Mouse (Mus musculus) lung, embryonic 16.5 days (tissue): ENCODE measurements around the gene Tfpi. TPM values are rescaled to one million over a fixed set of nuclear protein-coding genes. Genes with fewer than 3 reads are reported as not detected.
"Not testable (repeated sequence)": the region's sequence is repeated elsewhere in the genome, so short reads cannot be mapped to it uniquely, and the experiment has no call there.

ENCODE experiments used
- ATAC-seq: fragments of 200-750 bp; cut with Nextera tagmentation; 2 replicates; pipeline ENCODE4 v1.8.0; 2017; ENCODE audit warnings: low read depth, mild to moderate bottlenecking, moderate library complexity
- H3K27ac ChIP-seq: fragments of 300-500 bp; sonication (generic); 2 replicates; pipeline ENCODE4 v1.5.1; 2014; ENCODE audit warnings: mild to moderate bottlenecking, control low read depth, low read length
- H3K27me3 ChIP-seq: fragments of 300-500 bp; sonication (generic); 2 replicates; pipeline ENCODE4 v1.6.1; 2014; ENCODE audit warnings: low read depth, low read length, mixed read lengths; ENCODE audit not compliant: control insufficient read depth, insufficient read depth
- H3K36me3 ChIP-seq: fragments of 300-500 bp; sonication (generic); 2 replicates; pipeline ENCODE4 v1.6.1; 2014; ENCODE audit warnings: low read length; ENCODE audit not compliant: control insufficient read depth, insufficient read depth
- H3K4me1 ChIP-seq: fragments of 300-500 bp; sonication (generic); replicated peaks from 2 replicates; pipeline ENCODE4 v1.6.1; 2014; ENCODE audit warnings: low read length, mixed read lengths; ENCODE audit not compliant: control insufficient read depth, insufficient read depth
- H3K4me2 ChIP-seq: fragments of 300-500 bp; sonication (generic); 2 replicates; pipeline ENCODE4 v1.6.1; 2014; ENCODE audit warnings: low read depth, low read length, control low read depth
- H3K4me3 ChIP-seq: fragments of 300-500 bp; sonication (generic); 2 replicates; pipeline ENCODE4 v1.5.1; 2014; ENCODE audit warnings: mild to moderate bottlenecking, low read length, control low read depth
- H3K9ac ChIP-seq: fragments of 300-500 bp; sonication (generic); 2 replicates; pipeline ENCODE4 v1.6.1; 2014; ENCODE audit warnings: low read length, control low read depth
- H3K9me3 ChIP-seq: fragments of 300-500 bp; sonication (generic); 2 replicates; pipeline ENCODE4 v1.6.1; 2016; ENCODE audit warnings: low read length; ENCODE audit not compliant: control insufficient read depth
- WGBS: fragments of 180-500 bp; shearing (Covaris S2); extraction: QIAGEN DNeasy Blood & Tissue Kit; methylation state at CpG from one replicate; pipeline ENCODE4 v1.1.7; 2014; 5-methylcytosine and 5-hydroxymethylcytosine counted together
- polyA plus RNA-seq: library from polyadenylated mRNA; unstranded; fragments of >200 nt; fragmentation: Nextera tagmentation; extraction: Ambion mirVana; gene quantifications from 2 replicates; pipeline ENCODE4 v1.2.1, GENCODE M21; 2015

Tfpi gene
- polyA plus RNA-seq, 1 experiment from 2014 or later = 64.9 TPM

DNA sequence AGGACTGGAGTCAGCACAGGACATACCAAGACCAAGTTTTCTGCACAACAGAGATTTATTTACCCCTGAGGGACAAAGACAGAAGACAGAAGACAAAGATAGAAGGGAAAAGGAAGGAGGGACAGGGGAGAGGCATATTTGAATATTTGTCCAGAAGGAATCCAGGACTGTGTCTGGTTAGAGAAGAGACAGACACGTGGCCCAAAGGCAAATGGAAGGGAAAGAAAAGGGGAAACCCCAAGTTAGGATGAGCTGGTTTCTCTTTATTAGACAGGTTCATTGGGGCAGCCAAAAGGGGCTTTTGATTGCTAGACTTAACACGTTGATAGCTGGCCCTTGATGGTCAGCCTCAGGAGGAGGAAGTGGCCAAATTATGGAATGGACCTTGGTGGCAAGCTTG lies 34.9 kb upstream of the Tfpi start:
- WGBS = 54% methylated on average over 2 of the region's 2 CpGs
- ATAC-seq = no peak

DNA sequence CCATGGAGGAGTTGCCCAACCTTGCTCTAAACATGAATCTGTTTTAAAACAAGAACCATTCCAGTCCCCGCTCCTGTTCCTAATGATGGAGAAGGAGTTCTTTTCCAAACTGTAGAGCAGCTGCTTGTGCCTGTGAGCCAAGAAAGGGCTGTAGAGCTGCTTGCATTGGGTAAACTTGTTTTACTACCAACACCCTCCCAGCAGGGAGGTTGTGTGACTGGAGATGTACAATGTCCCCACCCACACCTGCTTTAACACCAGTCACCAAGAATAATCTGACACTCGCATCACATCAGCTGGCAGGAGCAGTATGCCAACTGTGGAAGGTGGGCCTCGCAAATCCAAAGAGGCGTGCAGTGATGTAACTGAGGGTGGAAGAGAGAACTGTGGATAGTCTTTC lies 34.5 kb upstream of the Tfpi start:
- Histone ChIP-seq H3K27me3 (no peaks in the 10 kb centered on the region), H3K36me3 (no peaks in the 10 kb centered on the region), H3K9me3 (no peaks in the 10 kb centered on the region), H3K4me3 (no peak overlapping the region), H3K27ac (no peak overlapping the region), H3K9ac (no peak overlapping the region), H3K4me1 (0 out of 2 replicates have a peak, but pooled peaks cover 3% of the 10 kb centered on the region), H3K4me2 (no peak overlapping the region)
- ATAC-seq = no peak
- 87% methylated on average over 4 of the region's 4 CpGs for WGBS

More for the DNA sequence above, 34.9 kb upstream of the Tfpi start:
- Histone ChIP-seq H3K9ac (no peak overlapping the region), H3K36me3 (no peaks in the 10 kb centered on the region), H3K4me1 (0 out of 2 replicates have a peak, but pooled peaks cover 3% of the 10 kb centered on the region), H3K9me3 (no peaks in the 10 kb centered on the region), H3K4me2 (no peak overlapping the region), H3K27me3 (no peaks in the 10 kb centered on the region), H3K4me3 (no peak overlapping the region), H3K27ac (no peak overlapping the region)

DNA sequence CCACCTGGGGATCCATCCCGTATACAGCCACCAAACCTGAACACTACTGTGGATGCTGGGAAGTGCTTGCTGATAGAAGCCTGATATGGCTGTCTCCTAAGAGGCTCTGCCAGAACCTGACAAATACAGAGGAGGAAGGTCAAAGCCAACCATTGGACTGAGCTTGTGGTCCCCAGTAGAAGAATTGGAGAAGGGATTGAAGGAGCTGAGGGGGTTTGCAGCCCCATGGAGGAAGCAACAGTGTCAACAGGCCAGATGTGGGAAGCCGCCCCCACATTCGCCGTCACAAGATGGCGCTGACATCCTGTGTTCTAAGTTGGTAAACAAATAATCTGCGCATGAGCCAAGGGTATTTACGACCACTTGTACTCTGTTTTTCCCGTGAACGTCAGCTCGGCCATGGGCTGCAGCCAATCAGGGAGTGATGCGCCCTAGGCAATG lies 28.4 kb upstream of the Tfpi start:
- H3K27ac ChIP-seq, H3K27me3 ChIP-seq, H3K4me3 ChIP-seq, H3K36me3 ChIP-seq, H3K9me3 ChIP-seq, H3K4me1 ChIP-seq: not testable (repeated sequence)
- Histone ChIP-seq H3K4me2 (peak overlapping the region; percentile 11; the same call in 1 of the 2 replicates), H3K9ac (0 out of 2 replicates have a peak overlapping the region, but pooled peaks have one; percentile 4)
- WGBS = 31% methylated on average over 5 of the region's 11 CpGs
- peak; percentile 65; the same call in 1 of the 2 replicates for ATAC-seq

DNA sequence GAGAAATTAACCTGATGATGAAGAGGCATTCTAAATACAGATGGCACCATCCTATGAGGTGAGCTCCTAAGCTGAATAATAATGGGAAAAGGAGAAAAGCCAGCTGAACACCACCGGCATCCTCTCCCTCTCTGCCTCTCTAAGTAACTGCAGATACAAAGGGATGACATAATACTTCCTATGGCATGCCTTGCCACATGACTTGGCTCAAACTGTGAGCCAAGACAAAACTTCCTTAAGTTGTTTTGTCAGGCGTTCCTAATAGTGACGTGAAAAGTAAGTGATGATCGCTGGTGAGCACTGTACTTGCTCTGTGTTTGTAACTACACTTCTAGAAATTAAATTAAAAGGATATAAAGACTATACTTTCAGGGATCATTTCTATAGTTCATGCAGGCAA lies 27.7 kb upstream of the Tfpi start:
- Histone ChIP-seq H3K4me1 (no peaks in the 10 kb centered on the region), H3K9ac (no peak overlapping the region), H3K4me2 (no peak overlapping the region), H3K27me3 (no peaks in the 10 kb centered on the region), H3K9me3 (no peaks in the 10 kb centered on the region), H3K27ac (no peak overlapping the region), H3K36me3 (no peaks in the 10 kb centered on the region), H3K4me3 (no peak overlapping the region)
- 59% methylated on average over 4 of the region's 4 CpGs for WGBS
- ATAC-seq = peak; percentile 31; the same call in 1 of the 2 replicates

DNA sequence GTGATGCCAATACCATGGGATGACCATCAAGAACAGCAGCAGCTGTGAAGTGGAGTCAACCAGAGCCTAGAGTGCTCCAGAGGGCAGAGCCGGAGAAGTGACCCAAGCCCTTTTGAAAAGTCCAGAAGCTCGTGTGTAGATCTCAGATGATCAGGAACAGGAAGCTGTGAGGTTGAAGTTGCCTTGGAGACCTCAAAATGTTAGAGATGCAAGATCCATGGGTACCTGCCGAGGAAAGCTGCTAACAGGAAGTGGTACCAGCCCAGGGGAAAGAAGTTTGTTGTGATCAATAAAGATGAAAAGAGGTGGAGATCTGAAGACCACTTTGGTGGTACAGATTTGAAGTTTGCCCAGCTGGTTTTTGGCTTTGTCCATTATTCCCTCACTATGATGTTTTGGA lies 22.3 kb upstream of the Tfpi start:
- H3K9ac ChIP-seq = no peak overlapping the region
- H3K27ac ChIP-seq = no peak overlapping the region
- H3K36me3 ChIP-seq = no peaks in the 10 kb centered on the region
- ATAC-seq = no peak
- H3K4me3 ChIP-seq = no peak overlapping the region
- H3K4me1 ChIP-seq = no peaks in the 10 kb centered on the region
- no peaks in the 10 kb centered on the region for H3K9me3 ChIP-seq
- no peak overlapping the region for H3K4me2 ChIP-seq
- no peaks in the 10 kb centered on the region for H3K27me3 ChIP-seq
- 70% methylated on average over 3 of the region's 3 CpGs for WGBS

GRCm38 (mm10) chr2:84495108-84495507 lies 18.5 kb upstream of the Tfpi start:
- Histone ChIP-seq H3K4me3 (no peak overlapping the region), H3K9ac (no peak overlapping the region), H3K4me2 (no peak overlapping the region), H3K27me3 (no peaks in the 10 kb centered on the region), H3K4me1 (no peaks in the 10 kb centered on the region), H3K27ac (no peak overlapping the region), H3K36me3 (no peaks in the 10 kb centered on the region), H3K9me3 (no peaks in the 10 kb centered on the region)
- WGBS = 70% methylated on average over 3 of the region's 3 CpGs
- ATAC-seq = no peak

- no peaks in the 10 kb centered on the region for H3K36me3 ChIP-seq
- no peak for ATAC-seq
- no peaks in the 10 kb centered on the region for H3K27me3 ChIP-seq
- H3K4me3 ChIP-seq = no peak overlapping the region
- no peak overlapping the region for H3K27ac ChIP-seq
- no peaks in the 10 kb centered on the region for H3K4me1 ChIP-seq
- WGBS = 94% methylated on average over 2 of the region's 2 CpGs
- no peaks in the 10 kb centered on the region for H3K9me3 ChIP-seq
- no peak overlapping the region for H3K9ac ChIP-seq
- H3K4me2 ChIP-seq = no peak overlapping the region
These were observed 17.1 kb upstream of the Tfpi start for GRCm38 (mm10) chr2:84493626-84494025.

- Histone ChIP-seq H3K9ac (no peak overlapping the region), H3K27ac (no peak overlapping the region), H3K4me1 (no peaks in the 10 kb centered on the region), H3K4me2 (no peak overlapping the region), H3K9me3 (no peaks in the 10 kb centered on the region), H3K27me3 (no peaks in the 10 kb centered on the region), H3K4me3 (no peak overlapping the region), H3K36me3 (no peaks in the 10 kb centered on the region)
- ATAC-seq = no peak
- WGBS = 67% methylated on average over 1 of the region's 1 CpGs
These were observed 15.1 kb upstream of the Tfpi start for GRCm38 (mm10) chr2:84491715-84492114.

- Histone ChIP-seq H3K9ac (no peak overlapping the region), H3K27me3 (no peaks in the 10 kb centered on the region), H3K9me3 (no peaks in the 10 kb centered on the region), H3K4me1 (no peaks in the 10 kb centered on the region), H3K4me2 (no peak overlapping the region), H3K36me3 (no peaks in the 10 kb centered on the region), H3K27ac (no peak overlapping the region), H3K4me3 (no peak overlapping the region)
- no peak for ATAC-seq
- 50% methylated on average over 9 of the region's 9 CpGs for WGBS
These were observed 11.2 kb upstream of the Tfpi start for GRCm38 (mm10) chr2:84487705-84488291.
